Mouse (Mus musculus): ENCODE data around the gene Aida. TPM values are rescaled to one million over a fixed set of nuclear protein-coding genes. Genes with fewer than 3 reads are reported as not detected.
A peak's percentile ranks its signal among the peaks of the same experiment; 100 is the strongest.
"Not testable (repeated sequence)": the region's sequence is repeated elsewhere in the genome, so short reads cannot be mapped to it uniquely, and the experiment has no call there.

The Aida gene
- total RNA-seq, 2 experiments from 2014 or later: 28.4 to 29.0 TPM

- no peak for DNase-seq
These were observed 19.4 kb downstream of the Aida start for GRCm38 (mm10) chr1:183315783-183316182.

GRCm38 (mm10) chr1:183320708-183321107 lies 24.3 kb downstream of the Aida start:
- no peak for DNase-seq

GRCm38 (mm10) chr1:183322496-183322895 lies 26.1 kb downstream of the Aida start:
- not testable (repeated sequence) for DNase-seq

GRCm38 (mm10) chr1:183323923-183324322 lies 27.5 kb downstream of the Aida start:
- DNase-seq: no peak

- DNase-seq: no peak
These were observed 28.0 kb downstream of the Aida start for GRCm38 (mm10) chr1:183324433-183324832.

- DNase-seq: no peak
These were observed 30.8 kb downstream of the Aida start for GRCm38 (mm10) chr1:183327171-183327570.

GRCm38 (mm10) chr1:183342902-183343301 lies 46.5 kb downstream of the Aida start:
- DNase-seq: not testable (repeated sequence)

- DNase-seq: peak; percentile 89 to 91
These were observed 48.8 kb downstream of the Aida start for GRCm38 (mm10) chr1:183344886-183345816.

- no peak for DNase-seq
These were observed 49.4 kb downstream of the Aida start for GRCm38 (mm10) chr1:183345817-183346195.

GRCm38 (mm10) chr1:183349840-183350239 lies 53.5 kb downstream of the Aida start:
- peak; percentile 60 to 77 for DNase-seq

- DNase-seq: no peak
These were observed 62.5 kb downstream of the Aida start for GRCm38 (mm10) chr1:183358901-183359300.

GRCm38 (mm10) chr1:183362301-183362700 lies 65.9 kb downstream of the Aida start:
- DNase-seq: no peak

- no peak for DNase-seq
These were observed 66.6 kb downstream of the Aida start for GRCm38 (mm10) chr1:183362729-183363576.

GRCm38 (mm10) chr1:183363577-183363867 lies 67.1 kb downstream of the Aida start:
- no peak for DNase-seq

GRCm38 (mm10) chr1:183366361-183366760 lies 70.0 kb downstream of the Aida start:
- no peak for DNase-seq

GRCm38 (mm10) chr1:183368601-183369400 lies 72.4 kb downstream of the Aida start:
- peak in 1 of 2 experiments; percentile 17 for DNase-seq

GRCm38 (mm10) chr1:183369427-183370014 lies 73.1 kb downstream of the Aida start, which contains the start of gene Mia3:
TSS of gene Mia3 (minus strand) at chr1:183369553.
- peak; percentile 94 to 96 for DNase-seq

GRCm38 (mm10) chr1:183374728-183375127 lies 78.3 kb downstream of the Aida start:
- no peak for DNase-seq
